Mouse (Mus musculus): ENCODE measurements around the gene Mterf2.

GRCm38 (mm10) chr10:85146282-85146681 lies 18.5 kb upstream of the Mterf2 start:
- TF ChIP-seq CTCF (IDR thresholded peaks at IDR 0.05; ENCODE audit: low read depth) (no peak), EP300 (IDR thresholded peaks at IDR 0.05; ENCODE audit: low read depth) (no peak)

Measured in heart, postnatal 0 days (tissue).